8 mouse cellular contexts compared by ENCODE assay signal in genomic region chr7:102267113-102267579, GRCm38 (mm10). TPM values are rescaled to one million over a fixed set of nuclear protein-coding genes. Genes with fewer than 3 reads are reported as not detected.
DNase-seq lines count a peak whose midpoint lies in the region; ATAC-seq lines count a peak whose summit lies in the region.

No protein-coding gene starts in this region.

- no peaks in the 10 kb centered on the region; the same call in 1 of the 2 replicates for H3K4me1 ChIP-seq in embryonic facial prominence, embryonic 11.5 days (ENCODE audit: control insufficient read depth, insufficient read depth, low read length)
- H3K4me1 ChIP-seq in limb, embryonic 10.5 days = peaks cover 9% of the 10 kb centered on the region; the same call in 1 of the 2 replicates
- peaks cover 10% of the 10 kb centered on the region for H3K4me1 ChIP-seq in midbrain, embryonic 12.5 days

- H3K27ac ChIP-seq in embryonic facial prominence, embryonic 11.5 days (replicated peaks; ENCODE audit: low read depth, low read length) = no peak overlapping the region
- peak overlapping the region; percentile 81 for H3K27ac ChIP-seq in limb, embryonic 10.5 days
- H3K27ac ChIP-seq in midbrain, embryonic 12.5 days (replicated peaks) = peak overlapping the region; percentile 47; the same call in 1 of the 2 replicates

- under 1% methylated on average over 34 of the region's 34 CpGs for WGBS in embryonic facial prominence, embryonic 11.5 days
- under 1% methylated on average over 34 of the region's 34 CpGs for WGBS in limb, embryonic 10.5 days
- WGBS in midbrain, embryonic 12.5 days = under 1% methylated on average over 29 of the region's 34 CpGs

- no peaks in the 10 kb centered on the region; the same call in 1 of the 2 replicates for H3K27me3 ChIP-seq in embryonic facial prominence, embryonic 11.5 days (ENCODE audit: control insufficient read depth, insufficient read depth, low read length)
- peaks cover 19% of the 10 kb centered on the region for H3K27me3 ChIP-seq in limb, embryonic 10.5 days (ENCODE audit: low read depth, poor library complexity, severe bottlenecking)
- H3K27me3 ChIP-seq in midbrain, embryonic 12.5 days = peaks cover 23% of the 10 kb centered on the region

- peak overlapping the region; percentile 74 for H3K9ac ChIP-seq in embryonic facial prominence, embryonic 11.5 days (replicated peaks; ENCODE audit: low read length)
- peak overlapping the region; percentile 72 for H3K9ac ChIP-seq in midbrain, embryonic 12.5 days (replicated peaks)

- peak overlapping the region; percentile 78 for H3K4me3 ChIP-seq in embryonic facial prominence, embryonic 11.5 days (ENCODE audit: low read depth, low read length)
- peak overlapping the region; percentile 89 for H3K4me3 ChIP-seq in limb, embryonic 10.5 days
- H3K4me3 ChIP-seq in midbrain, embryonic 12.5 days = peak overlapping the region; percentile 86

- DNase-seq in 3134 (ENCODE audit: extremely low read depth, insufficient read length, low spot score) = peak; percentile 92
- DNase-seq in adrenal gland, postnatal 25 days = peak; percentile 95
- peak; percentile 97 for DNase-seq in embryonic facial prominence, embryonic 11.5 days (ENCODE audit: low spot score)
- peak; percentile 99 for DNase-seq in heart, adult 11 months
- DNase-seq in kidney, adult 18-20 months = peak; percentile 96
- peak; percentile 95 for DNase-seq in limb, embryonic 10.5 days (ENCODE audit: low spot score)
- peak; percentile 92 for DNase-seq in skeletal muscle tissue, adult 2 months (ENCODE audit: low read depth, low spot score)

- no peaks in the 10 kb centered on the region for H3K9me3 ChIP-seq in embryonic facial prominence, embryonic 11.5 days (replicated peaks; ENCODE audit: control insufficient read depth, low read length)
- no peaks in the 10 kb centered on the region for H3K9me3 ChIP-seq in limb, embryonic 10.5 days (replicated peaks)
- H3K9me3 ChIP-seq in midbrain, embryonic 12.5 days = no peaks in the 10 kb centered on the region

- no peaks in the 10 kb centered on the region for H3K36me3 ChIP-seq in embryonic facial prominence, embryonic 11.5 days (replicated peaks; ENCODE audit: control insufficient read depth, insufficient read depth, low read depth, low read length)
- no peaks in the 10 kb centered on the region for H3K36me3 ChIP-seq in limb, embryonic 10.5 days
- no peaks in the 10 kb centered on the region for H3K36me3 ChIP-seq in midbrain, embryonic 12.5 days

- peak; percentile 88 for ATAC-seq in embryonic facial prominence, embryonic 11.5 days (replicated peaks; ENCODE audit: insufficient number of reproducible peaks, low FRiP score, low TSS enrichment, low read depth)
- peak; percentile 92 for ATAC-seq in midbrain, embryonic 12.5 days (ENCODE audit: low FRiP score, low read depth)

- H3K4me2 ChIP-seq in embryonic facial prominence, embryonic 11.5 days (ENCODE audit: low read depth, low read length) = peak overlapping the region; percentile 96
- H3K4me2 ChIP-seq in midbrain, embryonic 12.5 days (replicated peaks) = peak overlapping the region; percentile 98

RNA-seq across cellular contexts. Expression of gene Stim1, which starts 0.5 kb away (rescaled TPM):
- 52.4 and 65.8 TPM in 2 replicates for total RNA-seq in adrenal gland, postnatal 25 days (2021)
- polyA plus RNA-seq in embryonic facial prominence, embryonic 11.5 days (2014; fragmentation: Nextera tagmentation; extraction: Ambion mirVana) = 10.6 and 11.1 TPM in 2 replicates
- polyA plus RNA-seq in limb, embryonic 10.5 days (2016; fragmentation: Nextera tagmentation; extraction: Ambion mirVana) = 10.7 and 14.5 TPM in 2 replicates
- polyA plus RNA-seq in midbrain, embryonic 12.5 days (2016; fragmentation: Nextera tagmentation; extraction: Ambion mirVana) = 14.7 and 16.2 TPM in 2 replicates

RNA-seq across cellular contexts. Expression of gene Rhog, which starts 11.3 kb away (rescaled TPM):
- 58.9 and 59.7 TPM in 2 replicates for total RNA-seq in adrenal gland, postnatal 25 days (2021)
- polyA plus RNA-seq in embryonic facial prominence, embryonic 11.5 days (2014; fragmentation: Nextera tagmentation; extraction: Ambion mirVana) = 48.6 and 51.0 TPM in 2 replicates
- polyA plus RNA-seq in limb, embryonic 10.5 days (2016; fragmentation: Nextera tagmentation; extraction: Ambion mirVana) = 52.5 and 55.4 TPM in 2 replicates
- 21.6 and 27.0 TPM in 2 replicates for polyA plus RNA-seq in midbrain, embryonic 12.5 days (2016; fragmentation: Nextera tagmentation; extraction: Ambion mirVana)

RNA-seq across cellular contexts. Expression of gene Pgap2, which starts 57.1 kb away (rescaled TPM):
- 82.3 and 110 TPM in 2 replicates for total RNA-seq in adrenal gland, postnatal 25 days (2021)
- 70.1 and 73.5 TPM in 2 replicates for polyA plus RNA-seq in embryonic facial prominence, embryonic 11.5 days (2014; fragmentation: Nextera tagmentation; extraction: Ambion mirVana)
- polyA plus RNA-seq in limb, embryonic 10.5 days (2016; fragmentation: Nextera tagmentation; extraction: Ambion mirVana) = 59.6 and 68.5 TPM in 2 replicates
- 49.9 and 50.1 TPM in 2 replicates for polyA plus RNA-seq in midbrain, embryonic 12.5 days (2016; fragmentation: Nextera tagmentation; extraction: Ambion mirVana)

RNA-seq across cellular contexts. Expression of gene Nup98, which starts 57.2 kb away (rescaled TPM):
- 60.8 and 61.0 TPM in 2 replicates for total RNA-seq in adrenal gland, postnatal 25 days (2021)
- 47.9 and 49.0 TPM in 2 replicates for polyA plus RNA-seq in embryonic facial prominence, embryonic 11.5 days (2014; fragmentation: Nextera tagmentation; extraction: Ambion mirVana)
- polyA plus RNA-seq in limb, embryonic 10.5 days (2016; fragmentation: Nextera tagmentation; extraction: Ambion mirVana) = 45.5 and 49.7 TPM in 2 replicates
- polyA plus RNA-seq in midbrain, embryonic 12.5 days (2016; fragmentation: Nextera tagmentation; extraction: Ambion mirVana) = 43.3 and 45.8 TPM in 2 replicates
